Comparison of ENCODE assay signal across 7 mouse cellular contexts in the genomic region with DNA sequence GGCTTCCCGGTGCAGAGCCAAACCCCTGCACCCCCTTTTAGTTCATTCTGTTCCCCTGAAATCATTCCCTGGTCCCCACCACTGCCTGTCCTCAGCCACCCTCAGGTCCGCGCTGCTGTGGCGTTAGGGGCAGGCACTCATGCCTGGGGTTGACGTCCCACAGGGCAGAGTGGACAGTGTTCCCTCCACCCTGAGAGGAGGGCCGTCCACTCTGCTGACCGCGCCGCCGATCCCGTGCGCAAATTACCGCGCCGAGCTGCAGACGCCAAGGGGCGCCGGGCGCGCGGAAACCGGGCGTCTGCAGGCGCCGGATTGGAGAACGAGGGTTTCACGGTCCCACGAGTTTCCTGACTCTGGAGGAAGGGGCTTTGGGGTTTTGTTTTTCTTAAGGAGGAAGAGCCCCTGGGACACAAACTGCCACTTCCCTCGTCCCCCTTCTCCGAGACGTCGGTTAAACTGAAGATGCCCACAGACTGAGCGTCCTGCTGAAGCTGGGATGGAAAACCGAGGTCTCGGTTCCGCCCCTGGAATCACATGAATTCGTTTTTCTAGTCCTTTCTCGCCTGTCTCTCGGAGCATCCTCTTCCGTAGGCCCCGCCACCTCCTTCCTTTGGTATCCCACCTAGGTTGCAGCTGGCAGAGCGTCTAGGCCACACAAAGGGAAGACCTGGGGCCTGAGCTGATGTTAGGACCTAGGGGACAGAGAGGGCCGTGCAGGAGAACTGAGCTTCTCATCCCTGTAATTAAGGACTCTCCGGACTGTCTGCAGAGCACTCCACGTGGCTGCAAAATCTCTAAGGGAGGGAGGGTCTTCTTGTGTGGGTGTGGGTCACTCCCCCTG. TPM values are rescaled to one million over a fixed set of nuclear protein-coding genes. Genes with fewer than 3 reads are reported as not detected.
DNase-seq lines count a peak whose midpoint lies in the region; ATAC-seq and TF ChIP-seq lines count a peak whose summit lies in the region.

No protein-coding gene starts in this region.

- H3K4me2 ChIP-seq in lung, embryonic 16.5 days (ENCODE audit: low read depth, low read length): peak overlapping the region; percentile 58
- H3K4me2 ChIP-seq in heart, embryonic 15.5 days: peak overlapping the region; percentile 84
- H3K4me2 ChIP-seq in liver, postnatal 0 days (ENCODE audit: low read depth, low read length): peak overlapping the region; percentile 58

- H3K9ac ChIP-seq in lung, embryonic 16.5 days (ENCODE audit: low read length): peak overlapping the region; percentile 33
- peak overlapping the region; percentile 28; the same call in 1 of the 2 replicates for H3K9ac ChIP-seq in heart, embryonic 15.5 days
- H3K9ac ChIP-seq in liver, postnatal 0 days (replicated peaks): no peak overlapping the region

- no peak for DNase-seq in lung, postnatal 14 days
- peak; percentile 73 for DNase-seq in embryo, embryonic 9.5 days (ENCODE audit: extremely low spot score)
- DNase-seq in liver, postnatal 0 days: no peak
- DNase-seq in thymus, postnatal 4 days: peak; percentile 70
- DNase-seq in adipocyte (ENCODE audit: low spot score): no peak

- no peak for TF ChIP-seq EP300 in liver, postnatal 0 days (IDR thresholded peaks at IDR 0.05; ENCODE audit: low read depth)

- H3K36me3 ChIP-seq in lung, embryonic 16.5 days (ENCODE audit: control insufficient read depth, insufficient read depth, low read length): no peaks in the 10 kb centered on the region
- H3K36me3 ChIP-seq in heart, embryonic 15.5 days: no peaks in the 10 kb centered on the region
- H3K36me3 ChIP-seq in liver, postnatal 0 days (replicated peaks; ENCODE audit: insufficient read depth, low read length): no peaks in the 10 kb centered on the region

- H3K9me3 ChIP-seq in lung, embryonic 16.5 days (ENCODE audit: control insufficient read depth, low read length): no peaks in the 10 kb centered on the region
- H3K9me3 ChIP-seq in heart, embryonic 15.5 days (replicated peaks): no peaks in the 10 kb centered on the region
- no peaks in the 10 kb centered on the region for H3K9me3 ChIP-seq in liver, postnatal 0 days (ENCODE audit: low read length)

- TF ChIP-seq CTCF in liver, postnatal 0 days (IDR thresholded peaks at IDR 0.05; ENCODE audit: low read depth): no peak

- 1% methylated on average over 45 of the region's 45 CpGs for WGBS in lung, embryonic 16.5 days
- WGBS in heart, embryonic 15.5 days: 2% methylated on average over 45 of the region's 45 CpGs
- 1% methylated on average over 44 of the region's 45 CpGs for WGBS in liver, postnatal 0 days (ENCODE audit: insufficient replicate concordance)

- H3K4me1 ChIP-seq in lung, embryonic 16.5 days (replicated peaks; ENCODE audit: control insufficient read depth, insufficient read depth, low read length): peaks cover 29% of the 10 kb centered on the region
- H3K4me1 ChIP-seq in heart, embryonic 15.5 days (replicated peaks): peaks cover 49% of the 10 kb centered on the region
- peaks cover 14% of the 10 kb centered on the region for H3K4me1 ChIP-seq in liver, postnatal 0 days (ENCODE audit: insufficient read depth)

- no peak overlapping the region for H3K27ac ChIP-seq in lung, embryonic 16.5 days (ENCODE audit: low read length)
- no peak overlapping the region for H3K27ac ChIP-seq in heart, embryonic 15.5 days
- 0 out of 2 replicates have a peak overlapping the region, but pooled peaks have one; percentile 24 for H3K27ac ChIP-seq in liver, postnatal 0 days (ENCODE audit: low read depth)

- H3K27me3 ChIP-seq in lung, embryonic 16.5 days (ENCODE audit: control insufficient read depth, insufficient read depth, low read depth, low read length): peaks cover 36% of the 10 kb centered on the region
- H3K27me3 ChIP-seq in heart, embryonic 15.5 days: peaks cover 75% of the 10 kb centered on the region
- peaks cover 79% of the 10 kb centered on the region for H3K27me3 ChIP-seq in liver, postnatal 0 days (ENCODE audit: insufficient read depth, low read length)

- H3K4me3 ChIP-seq in lung, embryonic 16.5 days (ENCODE audit: low read length): peak overlapping the region; percentile 47
- H3K4me3 ChIP-seq in heart, embryonic 15.5 days: peak overlapping the region; percentile 52
- peak overlapping the region; percentile 39 for H3K4me3 ChIP-seq in liver, postnatal 0 days (ENCODE audit: low read depth, low read length)

- ATAC-seq in lung, embryonic 16.5 days (ENCODE audit: low read depth): peak; percentile 15; the same call in 1 of the 2 replicates
- 0 out of 2 replicates have a peak, but pooled peaks have one; percentile 19 for ATAC-seq in heart, embryonic 15.5 days (replicated peaks; ENCODE audit: insufficient number of reproducible peaks, insufficient read depth, low FRiP score, low read depth)
- no peak for ATAC-seq in liver, postnatal 0 days

RNA-seq across cellular contexts. Expression of gene Lef1, which starts 3.6 kb away (rescaled TPM):
- 16.9 and 18.1 TPM in 2 replicates for polyA plus RNA-seq in lung, embryonic 16.5 days (2015; fragmentation: Nextera tagmentation; extraction: Ambion mirVana)
- polyA plus RNA-seq in heart, embryonic 15.5 days (2015; fragmentation: Nextera tagmentation; extraction: Ambion mirVana): 6.5 and 21.8 TPM in 2 replicates
- 2.0 and 2.2 TPM in 2 replicates for polyA plus RNA-seq in liver, postnatal 0 days (2015; fragmentation: Nextera tagmentation; extraction: Ambion mirVana)

Comparison
In these comparisons a context has a peak if more than half of its experiments do, and no peak if none do; other contexts are left out.
1. DNase-seq: peak in embryo, embryonic 9.5 days (single experiment) and thymus, postnatal 4 days (single experiment); none in lung, postnatal 14 days (single experiment), liver, postnatal 0 days (single experiment) and adipocyte (single experiment).
2. Peak in every context shown above with its lines, with median percentiles within 50 percentile points of each other: H3K4me2 ChIP-seq and H3K4me3 ChIP-seq.